ENCODE assay signal across 21 mouse cellular contexts in the genomic region with DNA sequence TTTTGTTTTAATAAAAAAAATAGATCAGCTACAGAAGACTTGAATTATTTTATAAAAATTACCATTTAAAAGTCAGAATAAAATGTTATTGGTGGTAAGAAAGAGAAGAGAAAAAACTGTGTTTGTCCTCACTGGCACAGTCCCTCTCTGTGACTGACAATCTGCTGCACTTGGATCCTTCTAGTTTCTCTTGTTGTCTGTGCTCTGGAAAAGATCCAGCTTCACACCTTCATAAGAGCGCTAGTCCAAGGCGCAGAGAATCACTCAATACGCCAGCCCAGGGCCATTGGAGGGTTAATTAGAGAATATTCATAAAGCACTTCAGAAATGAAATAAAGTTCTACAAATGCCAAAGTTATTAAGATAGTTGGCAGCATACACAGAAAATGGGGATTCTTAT.
"Had no signal": no experiment of that assay in that cellular context is flagged by ENCODE, and none has a peak within 500 bp of the region (broad histone marks: within the 10 kb centered on the region; RNA-seq: fewer than 3 reads in every experiment).

No protein-coding gene starts in this region.

- H3K27me3 ChIP-seq: limb, embryonic 13.5 days; liver, embryonic 12.5 days; liver, embryonic 15.5 days; neural tube, embryonic 12.5 days; neural tube, embryonic 15.5 days had no signal

- DNase-seq: kidney, postnatal 25 days; layer of hippocampus, adult 9-11 months; liver; lung, adult 2 months; lung, postnatal 14 days; lung, postnatal 4 days; midbrain, embryonic 14.5 days; right cerebral cortex, adult 18-20 months; right cerebral cortex, postnatal 14 days; right cerebral cortex, postnatal 4 days; thymus, adult 18-20 months; thymus, postnatal 36 days had no signal

- H3K4me3 ChIP-seq: layer of hippocampus, adult 2 months; limb, embryonic 10.5 days; limb, embryonic 13.5 days; liver, embryonic 12.5 days; liver, embryonic 15.5 days; neural tube, embryonic 12.5 days; neural tube, embryonic 15.5 days had no signal

- H3K27ac ChIP-seq: kidney, postnatal 0 days; layer of hippocampus, adult 2 months; limb, embryonic 10.5 days; limb, embryonic 13.5 days; liver, embryonic 12.5 days; liver, embryonic 15.5 days; neural tube, embryonic 12.5 days; neural tube, embryonic 15.5 days had no signal

- H3K4me2 ChIP-seq: limb, embryonic 13.5 days; liver, embryonic 12.5 days; liver, embryonic 15.5 days; midbrain, embryonic 11.5 days; neural tube, embryonic 12.5 days; neural tube, embryonic 15.5 days had no signal

- H3K4me1 ChIP-seq: limb, embryonic 10.5 days; limb, embryonic 13.5 days; liver, embryonic 12.5 days; liver, embryonic 15.5 days; neural tube, embryonic 12.5 days; neural tube, embryonic 15.5 days had no signal

- H3K9ac ChIP-seq: limb, embryonic 13.5 days; liver, embryonic 12.5 days; liver, embryonic 15.5 days; neural tube, embryonic 12.5 days; neural tube, embryonic 15.5 days had no signal

- H3K9me3 ChIP-seq: limb, embryonic 10.5 days; limb, embryonic 13.5 days; liver, embryonic 12.5 days; liver, embryonic 15.5 days; neural tube, embryonic 12.5 days; neural tube, embryonic 15.5 days had no signal

- ATAC-seq: liver, embryonic 12.5 days had no signal

- H3K36me3 ChIP-seq: limb, embryonic 10.5 days; limb, embryonic 13.5 days; liver, embryonic 12.5 days; liver, embryonic 15.5 days; neural tube, embryonic 12.5 days; neural tube, embryonic 15.5 days had no signal
